Mouse (Mus musculus): ENCODE results near the gene Stox2. TPM values are rescaled to one million over a fixed set of nuclear protein-coding genes. Genes with fewer than 3 reads are reported as not detected.

Stox2 gene
- polyA plus RNA-seq, 1 experiment, result 1.4 TPM

DNA sequence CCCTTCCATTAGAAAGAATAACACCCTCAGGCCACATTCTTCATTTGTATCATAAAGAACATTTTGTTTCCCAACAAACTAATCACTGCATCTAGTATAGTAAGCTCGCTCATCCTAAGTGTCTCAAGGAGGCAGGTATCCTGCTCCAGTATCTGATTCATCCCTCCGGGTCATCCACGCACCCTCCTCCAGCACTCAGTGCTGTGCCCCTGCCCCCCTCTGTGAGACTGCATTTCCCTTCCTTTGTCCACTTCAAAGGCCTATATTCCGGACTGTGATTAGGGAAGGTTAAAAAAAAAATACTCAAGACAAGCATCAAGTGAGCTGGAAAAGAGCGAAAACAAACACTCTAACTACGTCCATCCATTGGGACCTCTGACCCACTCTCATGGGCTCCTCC lies 260.8 kb downstream of the Stox2 start:
- 85% methylated on average over 6 of the region's 6 CpGs for WGBS
- Histone ChIP-seq H3K27me3 (ENCODE audit: control insufficient read depth, insufficient read depth, low read length) (no peaks in the 10 kb centered on the region), H3K4me1 (ENCODE audit: control insufficient read depth, insufficient read depth, insufficient read length, low read length) (no peaks in the 10 kb centered on the region), H3K36me3 (ENCODE audit: control insufficient read depth, insufficient read depth, low read length) (no peaks in the 10 kb centered on the region), H3K4me3 (ENCODE audit: low read depth, low read length) (no peak overlapping the region), H3K27ac (ENCODE audit: insufficient read depth, low read depth, low read length) (no peak overlapping the region)
- no peak for TF ChIP-seq CTCF (IDR thresholded peaks at IDR 0.05; ENCODE audit: extremely low read depth, insufficient read length, insufficient replicate concordance, low read depth, low read length)
- no peak for TF ChIP-seq POLR2A (IDR thresholded peaks at IDR 0.05; ENCODE audit: low read depth, low read length)

DNA sequence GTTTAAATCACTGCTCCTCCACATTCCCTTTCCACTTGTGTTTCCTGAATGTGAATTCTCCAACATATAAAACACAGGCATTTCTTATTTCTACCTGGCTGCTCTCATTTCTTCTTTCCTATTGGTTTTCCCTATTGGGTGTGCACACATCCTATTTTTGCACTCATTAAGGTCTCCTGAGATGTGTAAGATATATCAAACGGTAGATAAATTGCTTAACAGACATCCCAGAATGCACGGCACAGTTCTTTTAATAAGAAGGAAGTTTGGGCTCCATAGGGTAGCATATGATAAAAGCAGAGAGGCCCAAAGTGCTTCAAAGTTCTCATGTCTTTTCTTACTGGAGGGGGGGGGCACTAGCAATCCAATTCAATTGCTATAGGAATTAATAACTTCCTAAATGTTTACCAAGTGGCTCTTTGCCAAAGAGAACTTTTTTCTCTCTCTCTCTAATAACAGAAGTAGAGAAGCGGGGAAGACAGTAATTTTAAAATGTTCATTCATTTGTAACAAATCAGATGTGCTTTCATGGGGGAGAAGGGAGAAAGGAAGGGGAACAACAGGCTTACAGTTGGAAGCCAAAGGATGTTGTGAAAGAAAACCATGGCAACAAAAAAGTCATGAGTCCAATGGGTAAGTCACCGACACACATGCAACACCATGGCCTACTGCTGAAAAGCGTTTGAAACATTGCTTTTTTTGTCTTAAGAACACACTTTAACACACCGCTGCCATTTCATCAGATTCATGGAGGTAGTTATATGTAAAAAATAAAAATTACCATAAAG lies 263.2 kb downstream of the Stox2 start:
- H3K4me3 ChIP-seq (ENCODE audit: low read depth, low read length), result no peak overlapping the region
- no peaks in the 10 kb centered on the region for H3K36me3 ChIP-seq (ENCODE audit: control insufficient read depth, insufficient read depth, low read length)
- TF ChIP-seq CTCF (IDR thresholded peaks at IDR 0.05; ENCODE audit: extremely low read depth, insufficient read length, insufficient replicate concordance, low read depth, low read length) (no peak), POLR2A (IDR thresholded peaks at IDR 0.05; ENCODE audit: low read depth, low read length) (no peak)
- no peaks in the 10 kb centered on the region for H3K27me3 ChIP-seq (ENCODE audit: control insufficient read depth, insufficient read depth, low read length)
- H3K4me1 ChIP-seq (ENCODE audit: control insufficient read depth, insufficient read depth, insufficient read length, low read length), result no peaks in the 10 kb centered on the region
- H3K27ac ChIP-seq (ENCODE audit: insufficient read depth, low read depth, low read length), result no peak overlapping the region
- 76% methylated on average over 6 of the region's 6 CpGs for WGBS

DNA sequence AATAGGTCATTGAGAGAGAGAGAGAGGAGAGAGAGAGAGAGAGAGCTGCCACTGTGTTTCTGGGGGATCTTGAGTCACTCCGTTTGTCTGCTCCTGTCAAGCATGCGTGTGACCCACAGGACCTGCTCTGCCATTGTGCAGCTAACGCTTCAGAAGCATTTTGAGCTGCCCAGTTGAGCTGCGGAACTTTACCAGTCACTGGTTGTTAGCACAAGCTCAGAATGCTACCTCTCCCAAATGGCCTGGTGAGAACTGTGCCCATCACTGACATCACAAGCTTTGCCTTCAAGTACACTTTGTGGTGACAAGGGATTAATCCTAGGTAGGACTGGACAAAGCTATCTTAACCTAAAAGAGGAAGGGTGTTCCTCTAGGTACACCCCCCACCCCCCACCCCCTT lies 263.9 kb downstream of the Stox2 start:
- Histone ChIP-seq H3K36me3 (ENCODE audit: control insufficient read depth, insufficient read depth, low read length) (no peaks in the 10 kb centered on the region), H3K4me1 (ENCODE audit: control insufficient read depth, insufficient read depth, insufficient read length, low read length) (no peaks in the 10 kb centered on the region), H3K4me3 (ENCODE audit: low read depth, low read length) (no peak overlapping the region), H3K27ac (ENCODE audit: insufficient read depth, low read depth, low read length) (no peak overlapping the region), H3K27me3 (ENCODE audit: control insufficient read depth, insufficient read depth, low read length) (no peaks in the 10 kb centered on the region)
- TF ChIP-seq CTCF (IDR thresholded peaks at IDR 0.05; ENCODE audit: extremely low read depth, insufficient read length, insufficient replicate concordance, low read depth, low read length) (no peak), POLR2A (IDR thresholded peaks at IDR 0.05; ENCODE audit: low read depth, low read length) (no peak)
- 92% methylated on average over 4 of the region's 4 CpGs for WGBS

DNA sequence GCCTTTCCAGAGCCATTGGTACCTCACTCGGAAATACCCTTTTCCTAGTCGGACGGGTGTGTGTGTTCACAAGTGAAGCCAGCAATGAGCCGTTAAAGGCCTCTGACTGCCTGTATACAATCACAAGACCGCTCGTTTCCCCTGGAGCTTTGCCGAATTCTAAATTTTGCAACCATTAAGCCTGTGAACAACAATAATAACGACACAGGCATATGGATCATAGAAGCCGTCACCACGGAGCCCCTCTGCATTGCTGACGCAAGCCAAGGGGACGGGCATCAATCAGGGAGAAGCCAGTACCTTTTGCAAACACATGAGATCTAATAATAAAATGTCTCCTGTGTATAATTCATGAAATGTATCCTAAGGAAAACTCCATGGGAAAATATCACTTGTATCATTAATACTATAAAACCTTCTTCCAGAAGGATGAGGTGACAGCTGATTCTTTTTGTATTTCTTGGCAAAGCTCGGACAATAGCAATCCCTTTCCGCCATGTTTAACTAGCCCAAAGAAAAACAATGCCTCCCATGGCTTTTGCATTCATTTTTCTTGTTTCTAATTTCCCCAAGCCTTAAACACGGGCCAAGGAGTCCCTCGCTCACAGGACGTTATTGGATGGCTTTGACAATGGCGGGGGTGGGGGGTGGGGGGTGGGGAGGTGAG lies 265.0 kb downstream of the Stox2 start:
- H3K36me3 ChIP-seq (ENCODE audit: control insufficient read depth, insufficient read depth, low read length), result no peaks in the 10 kb centered on the region
- 87% methylated on average over 18 of the region's 18 CpGs for WGBS
- H3K4me3 ChIP-seq (ENCODE audit: low read depth, low read length), result no peak overlapping the region
- no peaks in the 10 kb centered on the region for H3K4me1 ChIP-seq (ENCODE audit: control insufficient read depth, insufficient read depth, insufficient read length, low read length)
- no peak overlapping the region for H3K27ac ChIP-seq (ENCODE audit: insufficient read depth, low read depth, low read length)
- TF ChIP-seq POLR2A (IDR thresholded peaks at IDR 0.05; ENCODE audit: low read depth, low read length) (no peak), CTCF (IDR thresholded peaks at IDR 0.05; ENCODE audit: extremely low read depth, insufficient read length, insufficient replicate concordance, low read depth, low read length) (no peak)
- H3K27me3 ChIP-seq (ENCODE audit: control insufficient read depth, insufficient read depth, low read length), result no peaks in the 10 kb centered on the region

DNA sequence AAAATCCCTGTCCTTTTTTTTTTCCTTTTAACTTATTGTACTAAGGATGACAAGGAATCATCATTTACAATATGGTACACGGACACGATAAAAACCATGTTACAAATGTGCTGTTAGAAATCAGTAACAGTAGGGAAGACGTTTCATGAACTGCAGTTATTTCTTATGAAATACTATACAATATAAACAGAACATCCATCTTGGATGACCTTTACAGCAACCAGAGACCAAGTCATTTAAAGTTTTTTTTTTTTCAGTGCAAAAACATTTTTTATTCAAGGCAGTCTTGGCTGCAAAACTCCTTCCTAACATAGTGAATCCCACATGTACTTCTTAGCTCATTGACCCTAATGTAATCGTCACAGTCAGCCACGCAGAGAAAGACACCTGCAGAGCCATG lies 266.0 kb downstream of the Stox2 start:
- 81% methylated on average over 5 of the region's 5 CpGs for WGBS
- no peaks in the 10 kb centered on the region for H3K36me3 ChIP-seq (ENCODE audit: control insufficient read depth, insufficient read depth, low read length)
- H3K27me3 ChIP-seq (ENCODE audit: control insufficient read depth, insufficient read depth, low read length), result no peaks in the 10 kb centered on the region
- H3K27ac ChIP-seq (ENCODE audit: insufficient read depth, low read depth, low read length), result no peak overlapping the region
- TF ChIP-seq CTCF (IDR thresholded peaks at IDR 0.05; ENCODE audit: extremely low read depth, insufficient read length, insufficient replicate concordance, low read depth, low read length), result no peak
- TF ChIP-seq POLR2A (IDR thresholded peaks at IDR 0.05; ENCODE audit: low read depth, low read length), result no peak
- no peak overlapping the region for H3K4me3 ChIP-seq (ENCODE audit: low read depth, low read length)
- no peaks in the 10 kb centered on the region for H3K4me1 ChIP-seq (ENCODE audit: control insufficient read depth, insufficient read depth, insufficient read length, low read length)

DNA sequence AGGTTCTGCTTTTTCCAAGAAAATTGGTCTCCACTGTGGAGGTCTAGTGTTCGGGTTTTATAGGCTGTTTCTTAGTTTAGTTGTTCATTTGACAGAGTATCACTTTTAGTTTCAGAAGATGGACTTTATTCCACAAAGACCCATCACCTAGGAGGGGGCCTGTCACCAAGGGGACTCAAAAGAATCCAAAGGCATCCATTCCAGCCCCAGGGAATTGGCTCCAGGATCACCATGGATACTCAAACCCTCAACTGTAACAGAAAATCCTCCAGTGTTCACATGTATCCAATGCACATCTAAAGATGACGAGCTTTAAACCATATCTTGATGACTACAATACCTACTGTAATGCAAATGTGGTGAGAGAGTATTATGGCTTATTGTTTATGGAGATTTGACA lies 267.4 kb downstream of the Stox2 start:
- Histone ChIP-seq H3K27me3 (ENCODE audit: control insufficient read depth, insufficient read depth, low read length) (no peaks in the 10 kb centered on the region), H3K36me3 (ENCODE audit: control insufficient read depth, insufficient read depth, low read length) (no peaks in the 10 kb centered on the region), H3K27ac (ENCODE audit: insufficient read depth, low read depth, low read length) (no peak overlapping the region), H3K4me1 (ENCODE audit: control insufficient read depth, insufficient read depth, insufficient read length, low read length) (no peaks in the 10 kb centered on the region), H3K4me3 (ENCODE audit: low read depth, low read length) (no peak overlapping the region)
- no peak for TF ChIP-seq POLR2A (IDR thresholded peaks at IDR 0.05; ENCODE audit: low read depth, low read length)
- TF ChIP-seq CTCF (IDR thresholded peaks at IDR 0.05; ENCODE audit: extremely low read depth, insufficient read length, insufficient replicate concordance, low read depth, low read length), result no peak
- 90% methylated on average over 2 of the region's 2 CpGs for WGBS

DNA sequence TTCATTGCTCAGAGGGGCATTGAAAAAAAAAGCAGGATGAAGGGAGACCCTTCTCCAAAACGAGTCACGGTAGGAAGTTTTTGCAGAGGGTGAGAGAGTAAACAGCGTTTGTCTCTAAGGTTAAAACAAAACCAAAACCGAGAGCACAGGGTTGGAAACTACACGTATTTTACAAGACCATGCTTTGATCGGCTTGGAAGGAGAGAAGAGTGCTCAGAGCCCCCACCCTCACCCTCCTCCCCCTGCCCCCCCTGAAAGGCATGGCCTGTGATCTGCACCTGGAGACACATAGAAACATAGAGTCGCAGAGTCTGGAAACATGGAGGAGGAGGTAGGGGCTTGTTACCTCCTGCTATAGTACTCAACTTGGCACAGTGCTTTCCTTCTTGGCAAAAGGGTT lies 272.3 kb downstream of the Stox2 start:
- no peaks in the 10 kb centered on the region for H3K27me3 ChIP-seq (ENCODE audit: control insufficient read depth, insufficient read depth, low read length)
- WGBS, result 38% methylated on average over 7 of the region's 7 CpGs
- no peak overlapping the region for H3K27ac ChIP-seq (ENCODE audit: insufficient read depth, low read depth, low read length)
- no peak overlapping the region for H3K4me3 ChIP-seq (ENCODE audit: low read depth, low read length)
- no peak for TF ChIP-seq CTCF (IDR thresholded peaks at IDR 0.05; ENCODE audit: extremely low read depth, insufficient read length, insufficient replicate concordance, low read depth, low read length)
- TF ChIP-seq POLR2A (IDR thresholded peaks at IDR 0.05; ENCODE audit: low read depth, low read length), result no peak
- H3K36me3 ChIP-seq (ENCODE audit: control insufficient read depth, insufficient read depth, low read length), result no peaks in the 10 kb centered on the region
- no peaks in the 10 kb centered on the region for H3K4me1 ChIP-seq (ENCODE audit: control insufficient read depth, insufficient read depth, insufficient read length, low read length)

Measured in small intestine, adult 2 months (tissue).